Mouse (Mus musculus) forelimb bud, embryonic 11.5 days (tissue): ENCODE measurements at regions not wholly inside any gene's neighbourhood (a gene's known extent, or its start where the extent isn't known, plus 50 kb on each side); places are given as distances from the start of the nearest gene placed in this dataset.
A peak's percentile ranks its signal among the peaks of the same experiment; 100 is the strongest.

ENCODE experiments used
- DNase-seq: peaks from one replicate; pipeline ENCODE4 v3.0.0-alpha.2; 2012; ENCODE audit warnings: low read depth, low spot score

DNA sequence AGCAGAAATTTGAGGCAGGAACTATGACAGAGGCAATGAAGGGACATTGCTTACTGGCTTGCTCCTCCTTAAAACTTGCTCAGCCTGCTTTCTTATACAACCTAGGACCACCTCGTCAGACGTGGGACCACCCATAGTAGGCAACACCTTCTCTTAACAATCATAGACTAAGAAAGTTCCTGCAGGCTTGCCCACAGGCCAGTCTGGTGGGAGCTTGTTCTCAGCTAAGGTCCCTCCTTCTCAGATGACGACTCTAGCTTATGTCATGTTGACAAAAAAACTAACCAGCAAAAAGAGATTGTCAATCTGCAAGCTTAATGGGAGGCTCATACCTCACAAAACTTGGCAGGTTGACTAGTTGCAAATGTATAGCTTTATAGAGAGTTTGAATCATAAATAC is 56.5 kb upstream of the Lsm6 start:
- no peak for DNase-seq

DNA sequence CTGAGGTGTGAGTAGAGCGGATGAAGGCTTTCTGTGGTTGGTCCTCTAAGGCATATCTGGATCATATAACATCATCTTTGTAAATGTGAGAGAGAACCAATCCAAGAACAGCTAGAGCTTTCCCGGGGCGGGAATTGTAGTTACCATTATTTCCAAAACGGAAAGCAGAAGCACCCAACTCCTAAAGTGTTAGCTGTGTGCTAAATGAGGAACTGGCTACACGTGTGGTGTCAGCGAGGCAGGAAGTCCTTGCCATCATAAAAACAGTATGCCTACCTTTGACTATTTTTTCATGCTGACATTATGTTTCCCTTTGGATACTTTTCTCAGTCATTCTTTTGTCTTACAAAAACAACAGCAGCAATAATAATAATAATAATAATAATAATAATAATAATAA is 68.8 kb upstream of the Lsm6 start:
- DNase-seq = no peak

DNA sequence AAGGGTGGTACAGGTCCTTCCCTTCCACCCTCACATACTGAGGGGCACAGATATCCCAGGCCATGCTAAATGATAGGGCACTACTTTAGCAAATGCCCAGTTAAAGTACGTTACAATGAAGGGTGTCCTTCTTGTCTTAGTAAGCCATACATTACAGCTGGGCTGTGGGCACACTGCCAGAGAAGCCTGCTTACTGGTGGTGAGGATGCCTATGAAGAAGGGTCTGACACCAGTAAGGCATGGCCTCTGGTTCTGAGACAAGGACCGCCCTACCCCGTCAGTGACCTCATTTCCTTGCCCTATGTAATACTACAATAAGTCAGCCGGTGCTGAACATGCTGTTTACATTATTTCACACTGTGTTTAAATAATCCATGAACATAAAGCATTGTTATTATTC is 69.6 kb upstream of the Lsm6 start:
- no peak for DNase-seq

DNA sequence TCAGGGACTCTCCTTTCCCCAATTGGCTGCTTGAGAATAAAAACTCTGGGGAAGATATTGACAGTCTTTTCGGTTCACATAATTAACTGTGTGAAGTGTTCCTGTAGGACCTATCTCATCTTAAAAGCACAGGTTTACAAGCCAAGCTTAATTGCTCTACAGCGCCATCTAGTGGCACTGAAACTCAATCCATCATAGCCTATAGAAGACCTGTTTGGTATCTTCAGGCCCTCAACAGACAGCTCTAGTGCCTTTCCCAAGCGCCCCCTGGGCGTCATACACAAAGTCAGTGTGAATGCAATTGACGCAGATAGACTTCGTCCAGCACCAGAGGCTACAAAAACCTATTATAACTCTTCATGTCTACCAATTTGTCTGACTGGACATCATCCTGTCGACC is 78.9 kb upstream of the Lsm6 start:
- DNase-seq = peak; percentile 76

DNA sequence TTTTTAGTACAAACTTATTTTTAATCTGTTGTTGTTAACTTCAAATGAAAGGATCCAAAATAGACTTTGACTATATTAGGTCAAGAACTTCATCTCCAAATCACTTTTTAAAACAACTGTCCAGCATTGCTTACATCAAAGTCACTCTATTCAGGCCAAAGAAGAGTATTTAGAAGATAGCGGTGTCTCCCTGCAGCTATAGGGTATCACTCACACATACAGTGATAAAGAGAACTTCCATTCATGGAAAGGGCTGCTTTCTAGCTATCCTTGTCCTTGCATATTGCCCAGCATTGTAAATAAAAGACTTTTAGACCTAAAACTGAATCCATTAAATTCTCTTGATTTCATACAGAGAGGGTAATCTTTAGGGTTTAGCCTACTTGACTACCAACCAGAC is 82.1 kb upstream of the Lsm6 start:
- DNase-seq = no peak

DNA sequence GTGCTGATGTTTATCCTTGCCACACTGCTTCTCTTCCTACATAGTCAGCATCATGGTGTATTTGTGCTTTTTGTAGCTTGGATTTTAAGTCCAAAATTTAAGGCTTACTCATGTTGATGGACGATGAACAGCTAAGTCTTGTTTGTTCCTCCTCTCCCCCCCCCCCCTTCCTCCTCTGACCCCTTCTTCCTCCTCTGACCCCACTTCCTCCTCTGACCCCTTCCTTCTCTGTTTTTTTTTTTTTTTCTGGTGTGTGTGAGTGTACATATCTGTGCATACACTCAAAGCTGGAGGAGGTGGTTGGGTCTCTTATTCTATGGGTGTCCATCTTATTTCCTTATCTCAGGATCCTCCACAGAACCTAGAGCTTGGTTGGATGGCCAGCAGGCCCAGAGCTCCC is 87.0 kb upstream of the Lsm6 start:
- DNase-seq = no peak

DNA sequence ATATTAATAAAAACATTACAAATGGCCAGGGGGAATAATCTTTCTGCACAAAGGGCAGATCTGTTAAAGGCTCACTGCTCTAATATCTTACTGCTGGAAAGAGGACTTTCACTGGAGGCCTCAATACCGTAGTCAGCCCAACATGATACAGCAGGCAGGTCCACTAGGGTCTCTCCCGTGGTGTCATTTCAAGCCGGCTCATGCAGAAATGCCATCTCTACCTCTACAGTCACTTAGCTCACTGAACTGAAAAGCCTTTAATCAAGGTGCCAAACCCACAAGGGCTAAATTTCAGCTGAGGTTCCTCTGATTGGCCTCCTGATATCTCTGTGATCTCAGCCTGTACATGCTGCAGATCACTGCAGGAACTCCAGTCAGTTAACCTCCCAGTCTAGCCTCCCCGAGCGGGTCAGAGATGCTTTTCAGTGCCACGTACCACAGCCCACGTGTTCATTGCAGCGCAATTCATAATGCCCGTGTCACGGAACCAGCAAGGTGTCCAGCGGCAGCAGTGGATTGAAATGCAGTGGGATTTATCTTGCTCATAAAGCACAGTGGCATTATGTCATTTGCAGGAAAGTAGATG is 90.4 kb upstream of the Lsm6 start:
- DNase-seq = no peak

- no peak for DNase-seq
Measured at GRCm38 (mm10) chr8:78912470-78912869, 91.5 kb upstream of the Lsm6 start.

- no peak for DNase-seq
Measured at GRCm38 (mm10) chr8:78913823-78914222, 92.9 kb upstream of the Lsm6 start.

DNA sequence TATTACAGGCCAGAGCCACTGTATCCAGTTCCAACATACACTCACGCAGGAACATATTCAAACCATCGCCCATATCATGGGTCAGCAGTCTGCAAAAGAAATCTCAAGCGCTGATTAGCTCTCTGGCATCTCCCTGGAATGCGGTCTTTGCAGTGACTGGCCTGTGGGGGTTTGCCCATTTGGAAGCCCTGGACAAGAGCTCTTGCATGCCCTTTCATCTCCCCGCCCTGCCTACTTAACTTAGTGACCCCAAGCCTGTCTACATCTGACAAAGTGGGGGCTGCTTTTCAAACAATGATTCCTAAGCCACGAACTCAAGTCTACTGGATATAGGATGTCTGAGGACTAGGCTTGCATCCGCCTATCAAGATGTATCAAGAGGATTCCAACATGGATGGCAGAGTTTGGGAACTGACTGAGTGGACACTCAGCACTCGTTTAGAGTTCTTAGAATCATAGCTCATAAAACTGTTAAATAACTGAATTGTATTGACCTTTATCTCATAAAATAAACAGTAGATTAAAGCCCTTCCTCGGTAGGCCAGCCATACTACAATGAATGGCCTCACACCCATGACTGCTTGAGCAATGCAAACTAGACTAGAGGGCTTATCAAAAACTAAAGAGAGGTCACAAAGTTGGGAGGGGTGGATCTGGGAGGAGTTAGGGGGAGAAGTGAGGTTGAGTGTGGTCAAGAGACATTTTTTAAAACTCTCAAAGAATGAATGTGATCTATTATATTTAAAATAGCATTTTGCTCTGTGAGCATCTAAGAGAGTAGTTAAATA is 97.4 kb upstream of the Zfp827 start:
- DNase-seq = no peak

GRCm38 (mm10) chr8:78932069-78932468 is 96.2 kb upstream of the Zfp827 start:
- DNase-seq = no peak

- no peak for DNase-seq
Measured at GRCm38 (mm10) chr8:78940049-78940448, 88.2 kb upstream of the Zfp827 start.

- DNase-seq = no peak
Measured at GRCm38 (mm10) chr8:78941558-78941957, 86.7 kb upstream of the Zfp827 start.

DNA sequence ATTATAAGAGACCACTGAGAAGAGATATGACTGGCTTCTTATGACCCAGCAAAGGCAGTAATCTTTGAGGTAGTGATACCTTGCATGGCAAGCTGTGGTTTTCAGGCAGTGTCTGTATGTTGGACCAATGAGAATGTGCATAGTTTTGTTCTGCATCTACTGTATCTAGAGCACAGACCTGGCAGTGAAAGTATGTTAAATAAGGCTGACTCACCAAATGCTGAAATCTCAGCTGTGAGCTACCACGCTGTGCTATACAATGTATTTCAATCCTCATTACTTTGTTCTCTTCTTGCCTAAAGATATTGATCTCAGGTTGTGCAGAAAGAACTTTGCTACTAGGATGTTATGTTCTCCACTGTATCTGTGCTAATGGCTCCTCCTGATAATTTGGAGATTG is 83.9 kb upstream of the Zfp827 start:
- no peak for DNase-seq

GRCm38 (mm10) chr8:78945607-78946006 is 82.6 kb upstream of the Zfp827 start:
- no peak for DNase-seq

- DNase-seq = no peak
Measured at GRCm38 (mm10) chr8:78946085-78946484, 82.2 kb upstream of the Zfp827 start.

GRCm38 (mm10) chr8:78975034-78975433 is 53.2 kb upstream of the Zfp827 start:
- DNase-seq = no peak
